ENCODE assay signal across 11 mouse cellular contexts in genomic region chr1:91732461-91732861, GRCm38 (mm10).
DNase-seq lines count a peak whose midpoint lies in the region; ATAC-seq and TF ChIP-seq lines count a peak whose summit lies in the region.
"Had no signal": no experiment of that assay in that cellular context is flagged by ENCODE, and none has a peak within 500 bp of the region (broad histone marks: within the 10 kb centered on the region; RNA-seq: fewer than 3 reads in every experiment).

No protein-coding gene starts in this region.

- H3K36me3 ChIP-seq in limb, embryonic 14.5 days (ENCODE audit: control insufficient read depth, insufficient read depth, low read length) = no peaks in the 10 kb centered on the region
- H3K36me3 ChIP-seq: heart, embryonic 13.5 days; kidney, embryonic 15.5 days had no signal

- no peak overlapping the region for H3K4me2 ChIP-seq in limb, embryonic 14.5 days (replicated peaks; ENCODE audit: low read depth, low read length, severe bottlenecking)
- H3K4me2 ChIP-seq: heart, embryonic 13.5 days; kidney, embryonic 15.5 days had no signal

- TF ChIP-seq POLR2A in limb, embryonic 14.5 days (IDR thresholded peaks at IDR 0.05; ENCODE audit: borderline replicate concordance, extremely low read depth, insufficient read depth, insufficient read length) = no peak

- no peaks in the 10 kb centered on the region; the same call in 1 of the 2 replicates for H3K27me3 ChIP-seq in limb, embryonic 14.5 days (ENCODE audit: control insufficient read depth, insufficient read depth, low read length)

- DNase-seq in layer of hippocampus, postnatal 10 days (ENCODE audit: low spot score in 2 of 2) = peak; percentile 41
- DNase-seq in layer of hippocampus, adult 18-20 months (ENCODE audit: low spot score in 2 of 2) = no peak
- peak; percentile 15 for DNase-seq in urinary bladder, adult 2 months (ENCODE audit: low spot score)
- DNase-seq in urinary bladder, postnatal 36 days (ENCODE audit: low spot score in 2 of 2) = no peak
- peak; percentile 69 for DNase-seq in limb, embryonic 14.5 days (ENCODE audit: low spot score)
- DNase-seq in B cell, adult 2 months = no peak
- DNase-seq: adrenal gland, postnatal 25 days; cerebellum, postnatal 36 days had no signal

- 0 out of 2 replicates have a peak, but pooled peaks have one; percentile 44 for ATAC-seq in limb, embryonic 14.5 days (ENCODE audit: low FRiP score, low read depth)
- no peak for ATAC-seq in CD4-positive, CD25-positive, alpha-beta regulatory T cell, adult 4 months

- H3K9me3 ChIP-seq in limb, embryonic 14.5 days (ENCODE audit: control insufficient read depth, low read length) = no peaks in the 10 kb centered on the region
- H3K9me3 ChIP-seq: heart, embryonic 13.5 days; kidney, embryonic 15.5 days had no signal

- H3K4me3 ChIP-seq in limb, embryonic 14.5 days (replicated peaks; ENCODE audit: low read length) = no peak overlapping the region
- H3K4me3 ChIP-seq: heart, embryonic 13.5 days; kidney, embryonic 15.5 days had no signal

- H3K27ac ChIP-seq in limb, embryonic 14.5 days (replicated peaks; ENCODE audit: low read depth, low read length) = no peak overlapping the region
- H3K27ac ChIP-seq: heart, embryonic 13.5 days; kidney, embryonic 15.5 days had no signal

- H3K9ac ChIP-seq in limb, embryonic 14.5 days (ENCODE audit: low read depth, low read length, severe bottlenecking) = no peak overlapping the region
- H3K9ac ChIP-seq: heart, embryonic 13.5 days; kidney, embryonic 15.5 days had no signal

- H3K4me1 ChIP-seq in limb, embryonic 14.5 days (ENCODE audit: control insufficient read depth, insufficient read depth, low read length) = peaks cover 20% of the 10 kb centered on the region

- WGBS in limb, embryonic 14.5 days = 49% methylated on average over 12 of the region's 12 CpGs

Comparison
In these comparisons a context has a peak if more than half of its experiments do, and no peak if none do; other contexts are left out.
1. DNase-seq: peak in layer of hippocampus, postnatal 10 days (2 of 2), urinary bladder, adult 2 months (single experiment) and limb, embryonic 14.5 days (single experiment); none in layer of hippocampus, adult 18-20 months (0 of 2), urinary bladder, postnatal 36 days (0 of 2) and B cell, adult 2 months (0 of 2).